Mouse (Mus musculus): ENCODE measurements at regions not wholly inside any gene's neighbourhood (a gene's known extent, or its start where the extent isn't known, plus 50 kb on each side); places are given as distances from the start of the nearest gene placed in this dataset.

GRCm38 (mm10) chr6:50981702-50982309 lies 327.6 kb upstream of the Npvf start:
- no peak overlapping the region for H3K4me2 ChIP-seq (replicated peaks; ENCODE audit: low read depth, low read length, severe bottlenecking)
- no peak overlapping the region for H3K9ac ChIP-seq (ENCODE audit: low read depth, low read length, severe bottlenecking)
- no peaks in the 10 kb centered on the region for H3K9me3 ChIP-seq (ENCODE audit: control insufficient read depth, low read length)
- DNase-seq (ENCODE audit: low spot score) (no peak), ATAC-seq (ENCODE audit: low FRiP score, low read depth) (no peak)
- H3K27me3 ChIP-seq (ENCODE audit: control insufficient read depth, insufficient read depth, low read length): no peaks in the 10 kb centered on the region
- 12% methylated on average over 7 of the region's 7 CpGs for WGBS
- H3K4me3 ChIP-seq (replicated peaks; ENCODE audit: low read length): no peak overlapping the region
- H3K36me3 ChIP-seq (ENCODE audit: control insufficient read depth, insufficient read depth, low read length): no peaks in the 10 kb centered on the region
- peak overlapping the region; percentile 3; the same call in 1 of the 2 replicates for H3K27ac ChIP-seq (replicated peaks; ENCODE audit: low read depth, low read length)
- TF ChIP-seq POLR2A (IDR thresholded peaks at IDR 0.05; ENCODE audit: borderline replicate concordance, extremely low read depth, insufficient read depth, insufficient read length): no peak
- peaks cover 77% of the 10 kb centered on the region for H3K4me1 ChIP-seq (ENCODE audit: control insufficient read depth, insufficient read depth, low read length)

DNA sequence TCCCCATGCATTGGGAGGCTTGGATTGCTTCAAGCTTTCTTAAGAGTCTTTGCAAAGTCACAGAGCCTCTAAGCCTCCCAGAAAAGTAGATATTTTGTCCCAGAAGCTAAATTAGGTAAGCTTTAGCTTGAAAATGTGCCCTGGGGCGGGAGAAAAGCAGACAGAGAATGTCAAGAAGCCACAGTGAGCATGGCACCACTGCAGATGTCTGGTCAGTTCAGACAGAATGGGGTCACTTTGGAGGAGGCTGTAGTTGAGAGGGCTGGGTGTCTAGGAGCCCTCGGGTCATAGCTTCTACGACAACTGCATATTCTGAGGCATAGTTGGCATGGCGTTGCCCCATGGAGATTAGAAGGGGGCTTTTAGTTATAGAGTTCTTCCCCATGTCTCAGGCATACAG lies 328.6 kb upstream of the Npvf start:
- H3K27ac ChIP-seq (replicated peaks; ENCODE audit: low read depth, low read length): no peak overlapping the region
- no peak for ATAC-seq (ENCODE audit: low FRiP score, low read depth)
- H3K4me1 ChIP-seq (ENCODE audit: control insufficient read depth, insufficient read depth, low read length): peaks cover 69% of the 10 kb centered on the region
- no peak overlapping the region for H3K4me3 ChIP-seq (replicated peaks; ENCODE audit: low read length)
- no peak for TF ChIP-seq POLR2A (IDR thresholded peaks at IDR 0.05; ENCODE audit: borderline replicate concordance, extremely low read depth, insufficient read depth, insufficient read length)
- DNase-seq (ENCODE audit: low spot score): no peak
- H3K27me3 ChIP-seq (ENCODE audit: control insufficient read depth, insufficient read depth, low read length): no peaks in the 10 kb centered on the region
- 54% methylated on average over 4 of the region's 4 CpGs for WGBS
- H3K9me3 ChIP-seq (ENCODE audit: control insufficient read depth, low read length): no peaks in the 10 kb centered on the region
- H3K36me3 ChIP-seq (ENCODE audit: control insufficient read depth, insufficient read depth, low read length): no peaks in the 10 kb centered on the region
- no peak overlapping the region for H3K4me2 ChIP-seq (replicated peaks; ENCODE audit: low read depth, low read length, severe bottlenecking)
- H3K9ac ChIP-seq (ENCODE audit: low read depth, low read length, severe bottlenecking): no peak overlapping the region

- Histone ChIP-seq H3K36me3 (ENCODE audit: control insufficient read depth, insufficient read depth, low read length) (no peaks in the 10 kb centered on the region), H3K27ac (replicated peaks; ENCODE audit: low read depth, low read length) (peak overlapping the region; percentile 40; the same call in 1 of the 2 replicates), H3K27me3 (ENCODE audit: control insufficient read depth, insufficient read depth, low read length) (no peaks in the 10 kb centered on the region), H3K9me3 (ENCODE audit: control insufficient read depth, low read length) (no peaks in the 10 kb centered on the region), H3K4me2 (replicated peaks; ENCODE audit: low read depth, low read length, severe bottlenecking) (no peak overlapping the region), H3K9ac (ENCODE audit: low read depth, low read length, severe bottlenecking) (no peak overlapping the region), H3K4me1 (ENCODE audit: control insufficient read depth, insufficient read depth, low read length) (peaks cover 64% of the 10 kb centered on the region), H3K4me3 (replicated peaks; ENCODE audit: low read length) (no peak overlapping the region)
- no peak for TF ChIP-seq POLR2A (IDR thresholded peaks at IDR 0.05; ENCODE audit: borderline replicate concordance, extremely low read depth, insufficient read depth, insufficient read length)
- 36% methylated on average over 8 of the region's 8 CpGs for WGBS
- ATAC-seq (ENCODE audit: low FRiP score, low read depth): no peak
- DNase-seq (ENCODE audit: low spot score): no peak
Measured at GRCm38 (mm10) chr6:50983511-50984099, 329.4 kb upstream of the Npvf start.

DNA sequence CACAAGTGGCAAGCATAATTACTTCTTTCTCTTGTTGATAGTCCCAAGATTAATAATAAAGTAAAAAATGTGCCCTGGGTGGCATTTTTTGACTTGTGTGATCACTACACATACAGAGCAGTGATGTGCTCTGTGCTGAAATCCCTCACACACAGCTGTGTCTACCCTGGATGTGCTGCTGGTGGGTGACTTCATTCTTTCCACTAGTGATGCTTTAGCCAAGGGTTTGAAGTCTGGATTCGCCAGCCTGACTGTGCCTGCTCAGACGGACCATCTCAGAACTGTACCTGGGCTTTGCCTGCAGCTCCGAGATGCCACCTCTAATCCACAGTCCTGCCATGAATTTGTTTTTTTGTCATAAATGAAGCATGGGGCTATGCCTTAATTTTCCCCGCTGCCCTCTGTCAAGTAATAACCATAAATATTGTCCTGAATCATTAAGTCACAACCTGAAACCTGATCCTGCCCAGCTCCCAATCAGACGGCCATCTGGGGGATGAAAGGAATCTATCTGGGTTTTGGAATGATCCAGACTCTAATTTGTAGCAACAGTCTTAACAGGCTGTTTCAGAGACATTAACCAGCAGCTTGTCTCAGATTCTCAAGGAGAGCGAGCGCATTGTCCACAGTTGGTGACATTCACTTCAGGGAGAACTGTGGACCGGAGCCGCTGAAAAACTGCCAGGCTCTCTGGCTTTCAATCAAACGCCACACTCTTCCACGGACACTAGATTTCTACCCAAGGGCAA lies 330.1 kb upstream of the Npvf start:
- peak; percentile 42 for DNase-seq (ENCODE audit: low spot score)
- Histone ChIP-seq H3K4me1 (ENCODE audit: control insufficient read depth, insufficient read depth, low read length) (peaks cover 59% of the 10 kb centered on the region), H3K9me3 (ENCODE audit: control insufficient read depth, low read length) (no peaks in the 10 kb centered on the region), H3K9ac (ENCODE audit: low read depth, low read length, severe bottlenecking) (no peak overlapping the region), H3K4me2 (replicated peaks; ENCODE audit: low read depth, low read length, severe bottlenecking) (peak overlapping the region; percentile 3), H3K27ac (replicated peaks; ENCODE audit: low read depth, low read length) (peak overlapping the region; percentile 40), H3K4me3 (replicated peaks; ENCODE audit: low read length) (no peak overlapping the region), H3K27me3 (ENCODE audit: control insufficient read depth, insufficient read depth, low read length) (no peaks in the 10 kb centered on the region), H3K36me3 (ENCODE audit: control insufficient read depth, insufficient read depth, low read length) (no peaks in the 10 kb centered on the region)
- 10% methylated on average over 11 of the region's 11 CpGs for WGBS
- peak; percentile 54; the same call in 1 of the 2 replicates for ATAC-seq (ENCODE audit: low FRiP score, low read depth)
- no peak for TF ChIP-seq POLR2A (IDR thresholded peaks at IDR 0.05; ENCODE audit: borderline replicate concordance, extremely low read depth, insufficient read depth, insufficient read length)

DNA sequence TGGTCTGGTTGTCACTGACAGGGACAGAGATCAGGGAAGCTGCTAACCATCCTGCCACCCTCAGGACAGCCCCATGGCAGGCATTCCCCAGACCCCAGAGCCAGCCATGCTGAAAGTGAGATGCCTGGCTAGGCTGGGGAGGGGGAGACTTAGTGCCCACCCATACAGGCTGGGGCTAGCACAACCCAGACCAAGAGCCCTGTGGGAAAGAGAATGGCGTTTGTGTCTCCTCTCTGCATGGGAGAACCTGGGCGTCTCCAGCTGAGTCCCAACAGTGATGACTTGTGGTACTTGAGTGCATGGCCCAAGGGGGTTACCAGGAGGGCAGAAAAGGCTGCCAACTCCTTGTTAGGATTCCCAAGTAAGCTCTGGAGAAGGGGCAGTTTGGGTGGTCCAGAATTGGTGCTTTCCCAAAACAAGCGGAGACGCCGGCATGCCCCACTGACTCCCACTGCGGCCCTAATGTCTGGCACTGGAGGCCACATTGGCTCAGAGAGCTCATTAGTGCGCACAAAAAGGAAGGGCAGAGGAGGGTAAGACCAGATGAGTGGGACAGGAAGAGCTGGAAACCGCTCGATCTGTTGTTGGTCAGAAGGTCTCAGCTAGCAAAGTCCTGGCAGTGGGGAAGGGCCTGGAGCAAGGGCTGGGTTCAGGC lies 332.2 kb upstream of the Npvf start:
- no peak for TF ChIP-seq POLR2A (IDR thresholded peaks at IDR 0.05; ENCODE audit: borderline replicate concordance, extremely low read depth, insufficient read depth, insufficient read length)
- no peak for ATAC-seq (ENCODE audit: low FRiP score, low read depth)
- Histone ChIP-seq H3K4me2 (replicated peaks; ENCODE audit: low read depth, low read length, severe bottlenecking) (no peak overlapping the region), H3K9me3 (ENCODE audit: control insufficient read depth, low read length) (no peaks in the 10 kb centered on the region), H3K27ac (replicated peaks; ENCODE audit: low read depth, low read length) (peak overlapping the region; percentile 2; the same call in 1 of the 2 replicates), H3K36me3 (ENCODE audit: control insufficient read depth, insufficient read depth, low read length) (no peaks in the 10 kb centered on the region), H3K27me3 (ENCODE audit: control insufficient read depth, insufficient read depth, low read length) (no peaks in the 10 kb centered on the region), H3K9ac (ENCODE audit: low read depth, low read length, severe bottlenecking) (no peak overlapping the region), H3K4me1 (ENCODE audit: control insufficient read depth, insufficient read depth, low read length) (peaks cover 47% of the 10 kb centered on the region), H3K4me3 (replicated peaks; ENCODE audit: low read length) (no peak overlapping the region)
- DNase-seq (ENCODE audit: low spot score): peak; percentile 46
- 28% methylated on average over 9 of the region's 9 CpGs for WGBS

All from limb, embryonic 14.5 days (tissue).